12 mouse cellular contexts compared by ENCODE assay signal in the genomic region with DNA sequence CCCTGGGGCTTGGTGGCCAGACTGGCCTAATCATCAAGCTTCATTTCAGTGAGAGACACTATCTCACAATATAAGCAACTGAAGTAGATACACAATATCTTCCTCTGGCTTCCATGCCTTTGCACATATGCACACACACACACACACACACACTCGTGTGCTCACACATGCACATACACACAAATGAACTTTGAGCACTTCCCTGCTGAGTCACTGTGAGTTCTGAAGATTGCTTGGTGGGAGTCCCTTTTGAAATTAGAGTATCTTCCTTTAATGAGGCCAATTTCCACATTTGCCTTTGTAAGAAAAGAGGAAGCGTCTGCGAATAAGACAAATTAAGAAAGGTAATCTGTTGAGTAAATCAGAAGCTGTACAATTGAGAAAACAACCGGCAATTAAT.
"Had no signal": no experiment of that assay in that cellular context is flagged by ENCODE, and none has a peak within 500 bp of the region (broad histone marks: within the 10 kb centered on the region; RNA-seq: fewer than 3 reads in every experiment).

No protein-coding gene starts in this region.

- DNase-seq: retina, postnatal 1 day; right cerebral cortex, adult 18-20 months; right cerebral cortex, postnatal 14 days; right cerebral cortex, postnatal 25 days; right cerebral cortex, postnatal 4 days; spleen, adult 18-20 months; thymus, adult 18-20 months; thymus, adult 2 months; thymus, postnatal 14 days; thymus, postnatal 25 days; thymus, postnatal 36 days; thymus, postnatal 4 days had no signal
